Comparison of ENCODE assay signal across 8 mouse cellular contexts in the genomic region with DNA sequence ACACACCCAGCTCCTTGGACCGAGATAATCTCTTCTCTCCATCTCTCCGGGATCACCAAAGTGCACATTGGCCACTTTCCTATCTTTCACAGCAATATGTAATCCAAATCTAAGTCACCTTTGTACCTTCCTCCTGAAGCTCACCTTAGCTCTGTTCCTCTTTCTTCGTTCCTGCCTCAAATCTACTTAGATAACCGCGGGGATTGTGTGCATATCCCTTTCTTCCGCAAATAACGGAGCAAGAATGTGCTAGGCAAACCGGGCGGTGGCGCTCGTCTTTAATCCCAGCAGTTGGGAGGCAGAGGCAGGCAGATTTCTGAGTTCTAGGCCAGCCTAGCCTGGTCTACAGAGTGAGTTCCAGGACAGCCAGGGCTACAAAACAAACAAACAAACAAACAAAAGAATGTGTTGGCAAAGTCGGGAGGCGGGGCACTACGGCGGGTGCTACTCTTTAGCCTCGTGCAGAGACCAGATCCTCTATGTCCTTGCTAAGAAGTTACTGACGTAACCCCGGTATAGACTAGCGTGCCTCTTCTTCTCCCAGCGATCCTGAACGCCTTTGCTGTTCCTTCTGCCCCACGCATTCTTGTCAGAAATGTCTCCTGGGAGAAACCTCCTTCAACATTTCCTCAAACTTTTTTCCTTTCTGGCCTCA. TPM values are rescaled to one million over a fixed set of nuclear protein-coding genes. Genes with fewer than 3 reads are reported as not detected.
A peak's percentile ranks its signal among the peaks of the same experiment; 100 is the strongest.
DNase-seq lines count a peak whose midpoint lies in the region; ATAC-seq and TF ChIP-seq lines count a peak whose summit lies in the region.

No protein-coding gene starts in this region.

- TF ChIP-seq CTCF in left cerebral cortex, adult 2 months (IDR thresholded peaks at IDR 0.05), result no peak
- no peak for TF ChIP-seq CTCF in hindbrain, postnatal 0 days (IDR thresholded peaks at IDR 0.05; ENCODE audit: low read depth)

- peak overlapping the region; percentile 59 for H3K9ac ChIP-seq in embryonic facial prominence, embryonic 12.5 days
- H3K9ac ChIP-seq in hindbrain, postnatal 0 days (replicated peaks; ENCODE audit: low read length), result peak overlapping the region; percentile 87
- peak overlapping the region; percentile 43; the same call in 1 of the 2 replicates for H3K9ac ChIP-seq in stomach, embryonic 14.5 days (replicated peaks; ENCODE audit: low read depth, low read length)

- no peak for DNase-seq in left cerebral cortex, adult 2 months (ENCODE audit: extremely low spot score in 1 of 2, low spot score in 2 of 2)
- no peak for DNase-seq in left cerebral cortex, adult 8-10 months (ENCODE audit: low spot score in 2 of 2)
- DNase-seq in hindbrain, postnatal 0 days (ENCODE audit: low spot score), result peak; percentile 14
- DNase-seq in lung, postnatal 10 days, result peak; percentile 38
- DNase-seq in ovary, postnatal 36 days (ENCODE audit: low spot score), result no peak
- DNase-seq in embryo, embryonic 10 days (ENCODE audit: low spot score), result no peak

- H3K27ac ChIP-seq in left cerebral cortex, adult 2 months, result peak overlapping the region; percentile 84
- peak overlapping the region; percentile 78 for H3K27ac ChIP-seq in embryonic facial prominence, embryonic 12.5 days
- peak overlapping the region; percentile 92 for H3K27ac ChIP-seq in hindbrain, postnatal 0 days
- peak overlapping the region; percentile 83 for H3K27ac ChIP-seq in stomach, embryonic 14.5 days (ENCODE audit: low read length)

- no peaks in the 10 kb centered on the region for H3K9me3 ChIP-seq in embryonic facial prominence, embryonic 12.5 days
- no peaks in the 10 kb centered on the region for H3K9me3 ChIP-seq in hindbrain, postnatal 0 days (ENCODE audit: low read length)
- H3K9me3 ChIP-seq in stomach, embryonic 14.5 days (ENCODE audit: control insufficient read depth, low read depth, low read length), result no peaks in the 10 kb centered on the region

- H3K36me3 ChIP-seq in embryonic facial prominence, embryonic 12.5 days, result peaks cover 36% of the 10 kb centered on the region
- peaks cover 28% of the 10 kb centered on the region for H3K36me3 ChIP-seq in hindbrain, postnatal 0 days (ENCODE audit: insufficient read depth, low read length)
- H3K36me3 ChIP-seq in stomach, embryonic 14.5 days (ENCODE audit: control insufficient read depth, insufficient read depth, low read length), result peaks cover 35% of the 10 kb centered on the region

- peak overlapping the region; percentile 69 for H3K4me3 ChIP-seq in left cerebral cortex, adult 2 months
- peak overlapping the region; percentile 83 for H3K4me3 ChIP-seq in embryonic facial prominence, embryonic 12.5 days
- H3K4me3 ChIP-seq in hindbrain, postnatal 0 days (ENCODE audit: low read length), result peak overlapping the region; percentile 78
- peak overlapping the region; percentile 97 for H3K4me3 ChIP-seq in stomach, embryonic 14.5 days (ENCODE audit: low read depth, low read length)

- peak; percentile 25; the same call in 1 of the 2 replicates for ATAC-seq in embryonic facial prominence, embryonic 12.5 days (ENCODE audit: insufficient number of reproducible peaks, insufficient read depth, low FRiP score, low TSS enrichment)
- peak; percentile 21; the same call in 1 of the 2 replicates for ATAC-seq in hindbrain, postnatal 0 days
- peak; percentile 16; the same call in 1 of the 2 replicates for ATAC-seq in stomach, embryonic 14.5 days (ENCODE audit: insufficient number of reproducible peaks, insufficient read depth, low FRiP score, low read depth)

- peak overlapping the region; percentile 92 for H3K4me2 ChIP-seq in embryonic facial prominence, embryonic 12.5 days (replicated peaks)
- peak overlapping the region; percentile 79 for H3K4me2 ChIP-seq in hindbrain, postnatal 0 days (ENCODE audit: low read depth, low read length)
- H3K4me2 ChIP-seq in stomach, embryonic 14.5 days (replicated peaks; ENCODE audit: low read depth, low read length), result peak overlapping the region; percentile 68

- peaks cover 29% of the 10 kb centered on the region for H3K4me1 ChIP-seq in embryonic facial prominence, embryonic 12.5 days
- peaks cover 9% of the 10 kb centered on the region; the same call in 1 of the 2 replicates for H3K4me1 ChIP-seq in hindbrain, postnatal 0 days (ENCODE audit: insufficient read depth, low read length)
- H3K4me1 ChIP-seq in stomach, embryonic 14.5 days (ENCODE audit: control insufficient read depth, insufficient read depth, low read length), result peaks cover 17% of the 10 kb centered on the region

- 33% methylated on average over 22 of the region's 22 CpGs for WGBS in embryonic facial prominence, embryonic 12.5 days
- WGBS in hindbrain, postnatal 0 days, result 35% methylated on average over 22 of the region's 22 CpGs
- WGBS in stomach, embryonic 14.5 days, result 30% methylated on average over 22 of the region's 22 CpGs

- no peaks in the 10 kb centered on the region for H3K27me3 ChIP-seq in embryonic facial prominence, embryonic 12.5 days
- no peaks in the 10 kb centered on the region for H3K27me3 ChIP-seq in hindbrain, postnatal 0 days (ENCODE audit: insufficient read depth, low read length)
- H3K27me3 ChIP-seq in stomach, embryonic 14.5 days (ENCODE audit: control insufficient read depth, insufficient read depth, low read length), result no peaks in the 10 kb centered on the region

- intact Hi-C loops in left cerebral cortex, adult 2 months (cut with DNase I), result loop anchor here (5.0 kb wide), 1 partner anchor 241 kb away; no protein-coding TSS in a partner anchor

RNA-seq across cellular contexts. Expression of a gene that starts 0.7 kb away (rescaled TPM):
- total RNA-seq in left cerebral cortex, adult 2 months (2021), result 100 to 1,000 TPM; 131 to 142 TPM
- total RNA-seq in left cerebral cortex, adult 8-10 months (2022), result 100 to 1,000 TPM; 128 to 131 (median 129) TPM
- 336 and 351 TPM in 2 replicates for polyA plus RNA-seq in embryonic facial prominence, embryonic 12.5 days (2016; fragmentation: Nextera tagmentation; extraction: Ambion mirVana)
- total RNA-seq in hindbrain, postnatal 0 days (2014; rRNA removed), result 234 and 244 TPM in 2 replicates
- 287 and 295 TPM in 2 replicates for polyA plus RNA-seq in hindbrain, postnatal 0 days (2015; fragmentation: Nextera tagmentation; extraction: Ambion mirVana)
- polyA plus RNA-seq in stomach, embryonic 14.5 days (2014; fragmentation: Nextera tagmentation; extraction: Ambion mirVana), result 254 and 265 TPM in 2 replicates

RNA-seq across cellular contexts. Expression of a gene that starts 12.8 kb away (rescaled TPM):
- total RNA-seq in left cerebral cortex, adult 2 months (2021), result 10 to 100 TPM; 24.4 to 26.2 TPM
- total RNA-seq in left cerebral cortex, adult 8-10 months (2022), result 10 to 100 TPM; 24.1 to 34.1 (median 31.1) TPM
- polyA plus RNA-seq in embryonic facial prominence, embryonic 12.5 days (2016; fragmentation: Nextera tagmentation; extraction: Ambion mirVana), result 77.3 and 82.3 TPM in 2 replicates
- total RNA-seq in hindbrain, postnatal 0 days (2014; rRNA removed), result 45.2 and 47.9 TPM in 2 replicates
- polyA plus RNA-seq in hindbrain, postnatal 0 days (2015; fragmentation: Nextera tagmentation; extraction: Ambion mirVana), result 56.8 and 60.6 TPM in 2 replicates
- polyA plus RNA-seq in stomach, embryonic 14.5 days (2014; fragmentation: Nextera tagmentation; extraction: Ambion mirVana), result 98.1 and 112 TPM in 2 replicates

RNA-seq across cellular contexts. Expression of a gene that starts 29.2 kb away (rescaled TPM):
- total RNA-seq in left cerebral cortex, adult 2 months (2021), result 10 to 100 TPM in 1 of 2 experiments, 1 to 10 TPM in 1; 6.8 to 14.8 TPM
- 1 to 10 TPM; 3.7 to 6.9 (median 5.1) TPM for total RNA-seq in left cerebral cortex, adult 8-10 months (2022)
- 3.2 and 3.6 TPM in 2 replicates for polyA plus RNA-seq in embryonic facial prominence, embryonic 12.5 days (2016; fragmentation: Nextera tagmentation; extraction: Ambion mirVana)
- total RNA-seq in hindbrain, postnatal 0 days (2014; rRNA removed), result 4.7 and 7.0 TPM in 2 replicates
- 0.71 and 1.1 TPM in 2 replicates for polyA plus RNA-seq in hindbrain, postnatal 0 days (2015; fragmentation: Nextera tagmentation; extraction: Ambion mirVana)
- 2.6 and 3.1 TPM in 2 replicates for polyA plus RNA-seq in stomach, embryonic 14.5 days (2014; fragmentation: Nextera tagmentation; extraction: Ambion mirVana)

RNA-seq across cellular contexts. Expression of a gene that starts 56.4 kb away (rescaled TPM):
- total RNA-seq in left cerebral cortex, adult 2 months (2021), result 10 to 100 TPM; 37.7 to 41.7 TPM
- total RNA-seq in left cerebral cortex, adult 8-10 months (2022), result 10 to 100 TPM; 32.3 to 36.2 (median 34.5) TPM
- polyA plus RNA-seq in embryonic facial prominence, embryonic 12.5 days (2016; fragmentation: Nextera tagmentation; extraction: Ambion mirVana), result 38.4 and 43.2 TPM in 2 replicates
- total RNA-seq in hindbrain, postnatal 0 days (2014; rRNA removed), result 32.4 and 36.3 TPM in 2 replicates
- polyA plus RNA-seq in hindbrain, postnatal 0 days (2015; fragmentation: Nextera tagmentation; extraction: Ambion mirVana), result 28.0 and 33.5 TPM in 2 replicates
- polyA plus RNA-seq in stomach, embryonic 14.5 days (2014; fragmentation: Nextera tagmentation; extraction: Ambion mirVana), result 25.1 and 28.5 TPM in 2 replicates

RNA-seq across cellular contexts. Expression of a gene that starts 56.5 kb away (rescaled TPM):
- 10 to 100 TPM; 65.8 to 69.6 TPM for total RNA-seq in left cerebral cortex, adult 2 months (2021)
- 10 to 100 TPM; 59.0 to 68.7 (median 63.8) TPM for total RNA-seq in left cerebral cortex, adult 8-10 months (2022)
- 52.3 and 54.9 TPM in 2 replicates for polyA plus RNA-seq in embryonic facial prominence, embryonic 12.5 days (2016; fragmentation: Nextera tagmentation; extraction: Ambion mirVana)
- 71.7 and 74.1 TPM in 2 replicates for total RNA-seq in hindbrain, postnatal 0 days (2014; rRNA removed)
- polyA plus RNA-seq in hindbrain, postnatal 0 days (2015; fragmentation: Nextera tagmentation; extraction: Ambion mirVana), result 94.1 and 97.6 TPM in 2 replicates
- polyA plus RNA-seq in stomach, embryonic 14.5 days (2014; fragmentation: Nextera tagmentation; extraction: Ambion mirVana), result 51.7 and 57.0 TPM in 2 replicates

Comparison
In these comparisons a context has a peak if more than half of its experiments do, and no peak if none do; other contexts are left out.
1. DNase-seq: peak in hindbrain, postnatal 0 days (single experiment) and lung, postnatal 10 days (single experiment); none in left cerebral cortex, adult 2 months (0 of 2), left cerebral cortex, adult 8-10 months (0 of 2), ovary, postnatal 36 days (single experiment) and embryo, embryonic 10 days (single experiment).
2. Peak in every context shown above with its lines, with median percentiles within 50 percentile points of each other: H3K27ac ChIP-seq, H3K4me3 ChIP-seq, ATAC-seq, H3K4me2 ChIP-seq and H3K9ac ChIP-seq.